Mouse (Mus musculus): Measurements from ENCODE around the gene Lcat.
"Not testable (repeated sequence)": the region's sequence is repeated elsewhere in the genome, so short reads cannot be mapped to it uniquely, and the experiment has no call there.

The Lcat gene

DNA sequence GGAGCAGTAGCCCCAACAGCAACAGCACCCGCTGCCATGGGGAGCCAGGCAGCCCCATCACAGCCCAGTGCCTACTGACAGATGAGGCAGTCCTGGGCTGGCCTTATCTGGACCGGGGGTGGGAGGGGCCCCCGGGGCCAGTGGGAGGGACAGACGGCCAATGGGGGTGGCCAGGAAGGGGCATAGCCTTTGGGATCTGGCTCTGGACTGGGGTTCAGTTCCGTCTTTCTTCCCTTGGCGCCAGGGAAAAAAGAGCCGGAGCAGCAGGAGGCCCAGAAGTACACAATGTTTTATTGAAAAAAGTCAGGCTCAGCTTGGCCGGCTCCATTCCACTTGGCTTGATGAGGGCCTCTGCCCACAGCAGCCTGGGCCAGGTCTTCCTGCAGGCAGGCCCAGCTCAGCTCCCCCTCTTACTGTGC, at the start of gene Lcat:
Lcat (minus strand) TSS at position 62 of the 419 bp plus-strand sequence.
- DNase-seq, result no peak

GRCm38 (mm10) chr8:105992499-105992898, 49.3 kb upstream of the Lcat start:
- peak; percentile 65 to 78 for DNase-seq

GRCm38 (mm10) chr8:105991546-105991945, 48.4 kb upstream of the Lcat start:
- no peak for DNase-seq

DNA sequence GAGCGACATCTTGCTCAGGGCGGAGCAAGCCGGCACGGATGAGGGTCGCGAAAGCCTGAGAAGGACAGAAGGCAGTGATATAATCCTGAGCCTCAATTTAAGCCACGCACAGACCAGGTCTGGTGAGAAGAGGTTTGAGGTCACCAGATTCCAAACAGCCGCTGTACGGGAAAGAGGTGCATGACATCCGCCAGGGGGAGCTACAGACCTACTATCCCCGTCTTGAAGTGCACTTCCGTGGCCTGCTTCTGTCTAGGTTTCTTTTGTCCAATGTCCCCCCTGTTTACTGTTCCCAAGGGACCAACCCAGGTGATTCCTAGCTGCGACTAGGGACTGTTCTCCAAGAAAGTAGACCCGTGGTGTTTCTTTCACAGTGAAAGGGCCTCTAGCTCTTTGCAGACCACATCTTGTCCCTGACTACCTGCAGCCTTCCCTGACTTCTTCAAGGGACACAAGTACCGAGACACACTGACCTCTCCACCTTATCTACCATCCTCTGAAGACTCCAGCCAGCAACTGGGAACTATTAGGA, 47.7 kb upstream of the Lcat start, which contains the start of gene Dus2:
Dus2 (plus strand) TSS at position 482 of the 532 bp plus-strand sequence.
- peak; percentile 60 to 72 for DNase-seq

- DNase-seq, result no peak
Observed at GRCm38 (mm10) chr8:105988546-105988945, 45.4 kb upstream of the Lcat start.

DNA sequence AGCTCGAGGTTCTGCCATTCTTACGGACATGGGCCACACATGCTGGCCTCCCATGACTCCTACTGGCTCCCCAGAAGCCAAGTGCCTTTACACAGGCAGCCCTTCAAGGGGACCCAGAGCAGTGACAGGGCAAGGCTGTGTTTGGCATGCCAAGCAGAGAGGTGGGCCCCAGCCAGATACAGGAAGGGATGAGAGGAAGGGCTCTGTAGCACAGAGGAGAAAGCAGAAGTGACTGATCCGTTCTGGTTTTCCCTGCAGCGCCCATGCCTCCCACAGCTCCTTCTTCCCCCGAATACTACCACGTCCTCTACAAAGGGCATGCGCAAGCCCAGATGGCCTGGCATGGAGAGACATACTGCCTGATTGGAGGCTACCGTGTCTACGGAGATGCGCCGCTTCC, 40.2 kb upstream of the Lcat start:
- DNase-seq, result not testable (repeated sequence)

DNA sequence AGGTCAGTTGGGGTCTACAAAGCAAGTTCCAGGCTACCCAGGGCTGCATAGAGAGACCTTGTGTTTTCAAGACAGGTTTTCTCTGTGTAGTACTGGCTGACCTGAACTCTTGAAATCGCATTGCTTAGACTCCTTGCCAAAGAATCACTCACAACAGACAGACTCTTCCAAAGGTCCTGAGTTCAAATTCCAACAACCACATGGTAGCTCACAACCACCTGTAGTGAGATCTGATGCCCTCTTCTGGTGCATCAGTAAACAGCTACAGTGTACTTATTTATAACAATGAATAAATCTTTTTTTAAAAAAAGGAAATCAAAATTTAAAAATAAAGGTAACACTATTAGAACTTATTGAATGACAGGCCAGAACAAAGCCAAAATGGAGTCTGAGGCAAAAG, 38.0 kb upstream of the Lcat start:
- DNase-seq, result no peak

GRCm38 (mm10) chr8:105979325-105979724, 36.1 kb upstream of the Lcat start, which contains the start of gene Dpep3:
Gene Dpep3 (minus strand): TSS chr8:105979429.
- no peak for DNase-seq

- DNase-seq, result no peak
Observed at GRCm38 (mm10) chr8:105975363-105975762, 32.2 kb upstream of the Lcat start.

GRCm38 (mm10) chr8:105971019-105971720, 28.0 kb upstream of the Lcat start:
- DNase-seq, result no peak

DNA sequence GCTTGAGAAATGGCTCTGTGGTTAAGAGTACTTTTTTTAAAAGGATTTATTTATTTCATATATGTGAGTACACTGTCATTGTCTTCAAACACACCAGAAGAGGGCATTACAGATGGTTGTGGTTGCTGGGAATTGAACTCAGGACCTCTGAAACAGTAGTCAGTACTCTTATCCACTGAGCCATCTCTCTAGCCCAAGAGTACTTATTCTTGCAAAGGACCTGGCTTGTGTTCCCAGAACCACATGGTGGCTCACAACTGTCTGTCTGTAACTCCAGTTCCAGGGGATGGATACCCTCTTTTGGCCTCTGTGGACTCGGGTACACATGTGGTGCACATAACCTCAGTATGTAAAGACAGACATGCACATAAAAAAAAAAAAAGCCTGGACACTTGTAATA, 26.2 kb upstream of the Lcat start:
- DNase-seq, result no peak

GRCm38 (mm10) chr8:105966692-105967311, 23.6 kb upstream of the Lcat start:
- peak; percentile 24 to 37 for DNase-seq

GRCm38 (mm10) chr8:105965905-105966341, 22.7 kb upstream of the Lcat start, which contains the start of gene Slc12a4:
Gene Slc12a4 (minus strand): TSS chr8:105966097.
- DNase-seq, result peak; percentile 78 to 79

DNA sequence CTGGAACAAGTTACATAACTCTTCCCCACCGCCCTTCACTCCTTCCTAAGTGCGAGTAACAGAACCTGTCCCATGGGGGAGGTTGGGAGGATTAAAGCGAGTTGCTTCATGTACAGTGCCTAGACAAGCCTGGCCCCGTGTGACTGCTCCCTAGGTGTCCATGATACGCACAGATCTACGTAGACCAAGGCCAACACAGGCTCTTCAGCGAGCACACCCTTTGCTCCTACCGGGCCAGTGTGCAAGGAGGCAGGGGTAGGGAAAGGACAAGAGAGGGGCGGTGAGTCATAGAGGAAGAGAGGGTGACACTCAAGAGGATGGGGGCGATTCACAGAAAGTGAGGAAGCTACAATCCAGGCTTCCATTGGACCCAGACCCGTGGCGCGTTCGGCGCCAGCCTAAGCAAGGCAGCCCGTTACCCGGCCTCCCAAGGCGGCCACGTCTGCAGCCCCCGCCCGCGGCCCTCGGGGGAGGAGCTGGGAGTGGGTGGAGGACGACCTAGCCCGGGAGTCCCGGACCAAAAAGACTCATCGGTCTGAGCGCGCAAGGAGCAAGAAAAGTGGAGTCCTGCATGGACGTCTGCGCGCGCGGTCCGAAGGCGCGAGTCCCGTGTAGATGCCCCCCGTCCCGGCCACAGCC, 22.2 kb upstream of the Lcat start:
- peak; percentile 49 to 50 for DNase-seq

- DNase-seq, result no peak
Observed at GRCm38 (mm10) chr8:105964506-105965265, 21.5 kb upstream of the Lcat start.

GRCm38 (mm10) chr8:105961536-105961935, 18.4 kb upstream of the Lcat start:
- no peak for DNase-seq

- no peak for DNase-seq
Observed at GRCm38 (mm10) chr8:105961101-105961500, 17.9 kb upstream of the Lcat start.

GRCm38 (mm10) chr8:105959350-105959749, 16.2 kb upstream of the Lcat start:
- no peak for DNase-seq

- no peak for DNase-seq
Observed at GRCm38 (mm10) chr8:105957813-105958212, 14.6 kb upstream of the Lcat start.

DNA sequence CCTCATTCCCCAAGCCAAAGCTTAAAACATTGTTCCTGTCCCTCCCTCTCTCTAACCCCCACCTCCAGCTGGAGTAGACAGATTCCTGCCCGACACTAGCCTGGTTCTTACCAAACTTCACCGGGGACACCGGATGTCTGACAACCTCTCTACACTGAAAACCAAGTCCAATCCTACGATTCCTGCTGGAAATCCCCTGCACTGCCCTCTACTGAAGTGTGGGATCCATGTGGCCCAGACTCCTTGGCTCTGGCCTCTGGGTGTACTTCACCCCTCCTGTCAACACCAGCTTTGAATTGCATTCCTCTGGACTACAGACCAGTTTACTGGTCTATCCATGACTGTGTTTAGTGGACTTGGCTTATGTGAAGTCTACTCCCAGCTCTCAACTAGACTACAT, 13.4 kb upstream of the Lcat start:
- no peak for DNase-seq

GRCm38 (mm10) chr8:105951057-105951659, 8.0 kb upstream of the Lcat start:
- DNase-seq, result no peak

- DNase-seq, result no peak
Observed at GRCm38 (mm10) chr8:105949350-105949749, 6.2 kb upstream of the Lcat start.

Measured in thymus, adult 18-20 months (tissue).